Mouse (Mus musculus) CH12.LX (cell line): Measurements from ENCODE around the gene Selp. TPM values are rescaled to one million over a fixed set of nuclear protein-coding genes. Genes with fewer than 3 reads are reported as not detected.
A peak's percentile ranks its signal among the peaks of the same experiment; 100 is the strongest.

Source experiments
- DNase-seq: peaks from one replicate; pipeline ENCODE4 v3.0.0-alpha.2; 2013; ENCODE audit errors: extremely low read depth
- H3K27ac ChIP-seq: 2 replicates; pipeline ENCODE4 v1.5.1; 2012; ENCODE audit warnings: low read depth, mild to moderate bottlenecking, control low read depth, moderate library complexity; ENCODE audit not compliant: insufficient read depth
- H3K27me3 ChIP-seq: replicated peaks from 2 replicates; pipeline ENCODE3; 2012; ENCODE audit warnings: inconsistent platforms
- H3K36me3 ChIP-seq, 2 experiments: replicated peaks in 1 of 2; 2 replicates each; pipeline versions ENCODE3 to v1.6.1; 2012; ENCODE audit warnings: inconsistent platforms in 1 of 2, low read length in 1 of 2, mild to moderate bottlenecking in 1 of 2, mixed read lengths in 1 of 2, moderate library complexity in 1 of 2; ENCODE audit not compliant: control insufficient read depth in 1 of 2, insufficient read depth in 1 of 2
- H3K4me1 ChIP-seq, 2 experiments: 2 replicates each; pipeline ENCODE4 v1.6.1; 2012; ENCODE audit warnings: inconsistent platforms in 1 of 2, moderate library complexity in 1 of 2; ENCODE audit not compliant: insufficient read depth in 2 of 2, control insufficient read depth in 1 of 2
- H3K4me2 ChIP-seq: 2 replicates; pipeline ENCODE4 v1.6.1; 2012; ENCODE audit warnings: low read depth, mild to moderate bottlenecking, control low read depth; ENCODE audit not compliant: poor library complexity, insufficient read depth, severe bottlenecking
- H3K4me3 ChIP-seq, 3 experiments: fragments of 150-350 bp in 1 of 3; sonication (generic) in 1 of 3; replicated peaks in 1 of 3; 2 replicates each; pipeline versions ENCODE3 to v1.5.1; 2011 to 2012; ENCODE audit warnings: low read depth in 2 of 3, low read length in 2 of 3, mild to moderate bottlenecking in 2 of 3, moderate library complexity in 2 of 3, control low read depth in 1 of 3, improper control_type of control experiment in 1 of 3, inconsistent platforms in 1 of 3, mixed read lengths in 1 of 3; ENCODE audit not compliant: poor library complexity in 1 of 3
- H3K79me2 ChIP-seq: replicated peaks from 2 replicates; pipeline ENCODE4 v1.6.1; 2012; ENCODE audit warnings: mild to moderate bottlenecking, moderate library complexity; ENCODE audit not compliant: control insufficient read depth, poor library complexity, insufficient read depth, severe bottlenecking; ENCODE audit errors: extremely low read depth
- H3K9ac ChIP-seq: 2 replicates; pipeline ENCODE4 v1.6.1; 2012; ENCODE audit warnings: low read depth, mild to moderate bottlenecking, control low read depth, moderate library complexity; ENCODE audit not compliant: insufficient read depth
- H3K9me3 ChIP-seq: replicated peaks from 2 replicates; pipeline ENCODE3; 2012; ENCODE audit warnings: low read length, inconsistent platforms, mixed read lengths
- CTCF ChIP-seq, 2 experiments: IDR thresholded peaks in 1 of 2; conservative IDR thresholded peaks in 1 of 2; 2 replicates each; pipeline ENCODE4 v1.5.1; 2011 to 2012; ENCODE audit warnings: low read depth in 2 of 2, low read length in 2 of 2, improper control_type of control experiment in 1 of 2, inconsistent platforms in 1 of 2, mild to moderate bottlenecking in 1 of 2, moderate library complexity in 1 of 2
- ELF1 ChIP-seq: IDR thresholded peaks from 2 replicates; pipeline ENCODE4 v1.6.1; 2014; ENCODE audit warnings: low read depth, mild to moderate bottlenecking, inconsistent platforms, low read length, improper control_type of control experiment
- ETS1 ChIP-seq: conservative IDR thresholded peaks from 2 replicates; pipeline ENCODE4 v1.6.1; 2012; ENCODE audit warnings: low read depth, mild to moderate bottlenecking, inconsistent platforms, low read length, improper control_type of control experiment, moderate library complexity
- JUN ChIP-seq: IDR thresholded peaks from 2 replicates; pipeline ENCODE4 v1.6.1; 2011; ENCODE audit warnings: low read depth, mild to moderate bottlenecking, low read length, improper control_type of control experiment, moderate library complexity; ENCODE audit not compliant: insufficient read depth
- KAT2A ChIP-seq: IDR thresholded peaks from 2 replicates; pipeline ENCODE4 v1.6.1; 2012; ENCODE audit warnings: low read length, improper control_type of control experiment, inconsistent platforms; ENCODE audit not compliant: insufficient replicate concordance
- MAFK ChIP-seq: IDR thresholded peaks from 2 replicates; pipeline ENCODE4 v1.6.1; 2011; ENCODE audit warnings: low read length, improper control_type of control experiment; ENCODE audit not compliant: insufficient replicate concordance
- MAZ ChIP-seq: IDR thresholded peaks from 2 replicates; pipeline ENCODE4 v1.6.1; 2012; ENCODE audit warnings: low read depth, mild to moderate bottlenecking, inconsistent platforms, low read length, improper control_type of control experiment, moderate library complexity
- MEF2A ChIP-seq: IDR thresholded peaks from 2 replicates; pipeline ENCODE4 v1.6.1; 2014; ENCODE audit warnings: low read depth, mild to moderate bottlenecking, inconsistent platforms, low read length, improper control_type of control experiment, borderline replicate concordance
- MYC ChIP-seq: IDR thresholded peaks from 2 replicates; pipeline ENCODE4 v1.6.1; 2011; ENCODE audit warnings: low read depth, mild to moderate bottlenecking, improper control_type of control experiment, low read length
- NELFE ChIP-seq: IDR thresholded peaks from 2 replicates; pipeline ENCODE4 v1.6.1; 2011; ENCODE audit warnings: low read depth, low read length, improper control_type of control experiment
- RAD21 ChIP-seq: IDR thresholded peaks from 2 replicates; pipeline ENCODE4 v1.6.1; 2011; ENCODE audit warnings: low read depth, mild to moderate bottlenecking, low read length, improper control_type of control experiment, moderate library complexity
- SMC3 ChIP-seq: IDR thresholded peaks from 2 replicates; pipeline ENCODE4 v1.6.1; 2011; ENCODE audit warnings: low read depth, low read length, improper control_type of control experiment
- TBP ChIP-seq: conservative IDR thresholded peaks from 2 replicates; pipeline ENCODE4 v1.6.1; 2011; ENCODE audit warnings: low read depth, low read length, improper control_type of control experiment
- dilution Hi-C: fragments of 300-500 bp; cut with MboI; formaldehyde crosslinking; loops from 2 replicates; pipeline ENCODE4 v1.14.3; 2020; ENCODE audit warnings: low sequenced_read_pairs; ENCODE audit not compliant: extremely low pct_unique_long_range_greater_than_20kb, extremely low pct_ligation_motif_present
- in situ Hi-C: fragments of 300-500 bp; cut with MboI; formaldehyde crosslinking; loops from 3 replicates; pipeline ENCODE4 v1.14.3; 2019; ENCODE audit warnings: low sequenced_read_pairs, low pct_ligation_motif_present, low pct_unique_long_range_greater_than_20kb, mixed read lengths
- polyA plus RNA-seq: library from polyadenylated mRNA; unstranded; fragments of >175 nt; gene quantifications from 2 replicates; pipeline ENCODE4 v1.2.1, GENCODE M21; 2012; ENCODE audit warnings: low read depth; ENCODE audit not compliant: insufficient read length
- total RNA-seq, 2 experiments: library from RNA; depleted of rRNA; stranded (reverse); fragments of 300-350 nt in 1 of 2; fragments of >200 nt in 1 of 2; gene quantifications; 2 replicates each; pipeline ENCODE4 v1.2.3; 2012 to 2014

Selp gene
- total and polyA plus RNA-seq, 3 experiments: 0.21 to 0.43 TPM; not detected in 1

DNA sequence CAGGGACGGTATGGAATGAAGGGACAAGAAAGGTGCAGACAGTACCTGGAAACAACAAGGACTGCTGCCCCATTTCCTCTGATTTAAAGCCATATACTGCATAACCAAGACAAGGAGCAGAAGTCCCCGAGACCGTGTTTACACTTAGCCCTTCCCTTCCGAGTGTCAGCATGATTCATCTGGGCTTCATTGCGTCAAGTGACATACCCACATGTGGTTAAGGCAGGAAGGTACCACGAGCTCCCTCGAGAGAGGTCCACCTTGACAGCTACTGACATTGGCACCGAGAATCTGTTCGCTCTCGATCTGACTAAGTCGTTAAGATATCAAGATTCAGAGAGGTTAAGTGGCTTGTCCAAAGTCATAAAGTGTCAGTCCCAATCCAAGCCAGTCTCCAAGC lies 20.9 kb downstream of the Selp start (continued):
- no peak for TF ChIP-seq JUN
- no peak for TF ChIP-seq MAFK
- no peak for TF ChIP-seq MEF2A
- peak; percentile 62 for TF ChIP-seq ETS1
- TF ChIP-seq MAZ: no peak

DNA sequence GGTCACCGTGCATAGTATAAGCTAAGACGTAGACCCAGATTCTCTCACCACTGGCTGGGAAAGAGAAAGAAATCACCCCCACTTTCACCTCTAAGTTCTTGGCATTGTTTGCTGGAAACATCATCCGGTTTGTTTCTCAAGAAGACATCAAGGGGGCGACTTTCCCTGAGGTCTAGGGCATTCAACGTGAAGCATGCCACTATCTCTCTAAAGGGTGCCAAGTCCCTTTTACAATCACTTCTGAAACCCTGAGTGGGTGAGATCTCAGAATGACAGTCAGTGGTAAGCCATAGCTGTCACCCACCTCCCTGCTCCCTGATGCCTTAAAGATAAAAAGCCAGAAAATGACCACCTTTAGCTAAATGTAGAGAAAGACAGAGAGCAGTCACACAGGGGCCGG lies 21.6 kb downstream of the Selp start:
- dilution Hi-C loops: no loop called here
- peaks cover 16 to 32% of the 10 kb centered on the region in 2 experiments for H3K4me1 ChIP-seq
- no peak overlapping the region for H3K4me3 ChIP-seq
- no peak for TF ChIP-seq MEF2A
- TF ChIP-seq, all 38 proteins: peak for 0
- H3K9me3 ChIP-seq: no peaks in the 10 kb centered on the region
- in situ Hi-C loops: loop anchor here (5.0 kb wide), 1 partner anchor 89 kb away; the partner anchor contains the start of gene Sele
- no peak overlapping the region for H3K9ac ChIP-seq
- no peaks in the 10 kb centered on the region for H3K79me2 ChIP-seq
- H3K36me3 ChIP-seq: no peaks in the 10 kb centered on the region
- DNase-seq: no peak
- H3K27ac ChIP-seq: no peak overlapping the region
- H3K27me3 ChIP-seq: peaks cover 32% of the 10 kb centered on the region
- H3K4me2 ChIP-seq: no peak overlapping the region

DNA sequence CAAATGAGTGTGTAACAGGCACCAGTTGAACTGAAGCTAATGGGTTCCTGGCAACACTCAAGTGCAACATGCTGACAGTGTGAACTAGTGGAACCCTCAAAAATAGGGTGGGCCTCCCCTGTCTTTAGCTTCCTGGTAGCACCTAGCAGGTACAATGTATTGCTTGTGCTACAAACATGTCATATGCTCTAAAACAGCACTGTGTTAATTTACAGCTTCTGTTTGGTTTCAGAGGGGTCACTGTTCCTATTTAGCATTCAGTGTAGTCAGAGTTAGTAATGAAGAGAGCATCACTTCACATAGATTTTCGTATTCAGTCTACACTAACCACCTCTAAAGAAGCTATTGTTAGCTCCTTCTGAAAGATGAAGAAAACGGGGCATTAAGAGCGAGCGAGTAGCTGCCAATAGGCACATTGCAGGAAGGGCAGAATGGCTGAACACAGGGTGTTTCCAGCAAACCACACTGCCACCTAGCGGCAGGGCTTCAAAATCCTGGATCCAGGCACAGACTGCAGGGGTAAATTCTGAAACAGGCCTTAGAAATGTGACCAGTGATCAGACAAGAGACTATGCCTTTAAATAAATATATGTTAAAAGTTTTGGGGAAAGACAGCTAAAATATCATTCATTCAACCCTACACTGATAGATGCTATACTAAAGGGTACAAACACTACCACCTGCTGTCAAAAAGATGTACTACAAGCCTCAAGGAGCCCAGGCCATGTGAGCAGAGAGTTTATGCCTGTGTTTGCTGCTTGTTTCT lies 23.5 kb downstream of the Selp start:
- DNase-seq: peak; percentile 83
- in situ Hi-C loops: loop anchor here (5.0 kb wide), 1 partner anchor 91 kb away; the partner anchor contains the start of gene Sele
- Histone ChIP-seq H3K27ac (no peak overlapping the region), H3K4me2 (peak overlapping the region; percentile 42; the same call in 1 of the 2 replicates), H3K4me1 (peaks cover 16 to 32% of the 10 kb centered on the region in 2 experiments), H3K4me3 (no peak overlapping the region), H3K9ac (no peak overlapping the region), H3K27me3 (peaks cover 44% of the 10 kb centered on the region), H3K9me3 (no peaks in the 10 kb centered on the region), H3K36me3 (no peaks in the 10 kb centered on the region), H3K79me2 (no peaks in the 10 kb centered on the region)
- TF ChIP-seq RAD21 (peak; percentile 71), MYC (peak; percentile 65; the same call in 1 of the 2 replicates), KAT2A (no peak), SMC3 (peak; percentile 71), TBP (no peak), CTCF (conservative IDR thresholded peaks at IDR 0.05 in 1 of 2, IDR thresholded peaks at IDR 0.05 in 1 of 2; ENCODE audit: low read depth in 2 of 2, low read length in 2 of 2) (peak; percentile 93 to 97), ELF1 (peak; percentile 32; the same call in 1 of the 2 replicates), NELFE (peak; percentile 34; the same call in 1 of the 2 replicates)
- dilution Hi-C loops: no loop called here
